Mouse (Mus musculus): ENCODE measurements at regions not wholly inside any gene's neighbourhood (a gene's known extent, or its start where the extent isn't known, plus 50 kb on each side); places are given as distances from the start of the nearest gene placed in this dataset.
A peak's percentile ranks its signal among the peaks of the same experiment; 100 is the strongest.

DNA sequence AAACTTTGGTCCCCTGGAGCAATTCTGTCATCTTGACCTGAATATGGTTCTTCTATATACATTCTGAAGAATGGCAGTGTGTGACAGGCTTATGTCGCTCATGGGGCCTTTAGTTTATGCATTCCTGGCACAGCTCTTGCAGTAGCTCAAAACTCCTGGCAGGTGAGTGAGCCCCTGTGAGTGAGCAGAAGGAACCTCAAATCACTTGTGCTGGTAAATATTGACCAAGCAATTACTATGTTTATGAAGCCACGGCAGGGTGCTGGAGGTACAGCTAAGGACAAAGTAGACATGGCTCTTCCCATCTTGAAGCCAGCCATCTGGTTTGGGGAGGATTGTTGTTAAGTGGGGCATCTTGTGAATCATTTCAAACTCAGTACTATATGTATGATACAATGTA, 79.1 kb upstream of the Klf9 start:
- Histone ChIP-seq H3K27me3 (ENCODE audit: control insufficient read depth, insufficient read depth, low read length) (no peaks in the 10 kb centered on the region), H3K4me2 (ENCODE audit: low read depth, low read length) (no peak overlapping the region), H3K9ac (ENCODE audit: low read length) (no peak overlapping the region), H3K4me1 (ENCODE audit: control insufficient read depth, insufficient read depth, low read length) (peaks cover 19% of the 10 kb centered on the region), H3K27ac (ENCODE audit: low read length) (0 out of 2 replicates have a peak overlapping the region, but pooled peaks have one; percentile 10), H3K9me3 (replicated peaks; ENCODE audit: control insufficient read depth, low read length) (no peaks in the 10 kb centered on the region), H3K4me3 (replicated peaks; ENCODE audit: low read length) (no peak overlapping the region), H3K36me3 (ENCODE audit: control insufficient read depth, insufficient read depth, low read length) (no peaks in the 10 kb centered on the region)
- WGBS: 40% methylated on average over 2 of the region's 2 CpGs
- no peak for ATAC-seq (ENCODE audit: insufficient read depth, low FRiP score)

DNA sequence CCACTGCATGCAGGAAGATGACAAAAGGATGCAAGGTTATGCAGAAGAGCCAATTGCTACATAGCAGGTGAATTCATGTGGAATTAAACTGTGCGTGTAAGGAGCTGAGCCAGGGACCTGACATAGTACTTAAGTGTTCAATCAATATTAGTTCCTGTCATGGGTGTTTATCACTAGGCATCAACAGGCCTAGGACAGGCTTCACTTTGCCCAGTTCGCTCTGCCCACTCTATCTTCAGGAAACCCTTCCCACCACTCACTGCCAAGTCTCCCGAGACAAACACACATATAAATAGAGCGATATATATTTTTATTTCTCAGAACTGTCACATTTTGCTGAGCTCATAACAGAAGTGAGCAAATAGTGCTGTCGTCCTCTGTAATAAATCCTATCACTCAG, 78.2 kb upstream of the Klf9 start:
- Histone ChIP-seq H3K9me3 (replicated peaks; ENCODE audit: control insufficient read depth, low read length) (no peaks in the 10 kb centered on the region), H3K4me2 (ENCODE audit: low read depth, low read length) (no peak overlapping the region), H3K27ac (ENCODE audit: low read length) (no peak overlapping the region), H3K4me3 (replicated peaks; ENCODE audit: low read length) (no peak overlapping the region), H3K36me3 (ENCODE audit: control insufficient read depth, insufficient read depth, low read length) (no peaks in the 10 kb centered on the region), H3K27me3 (ENCODE audit: control insufficient read depth, insufficient read depth, low read length) (no peaks in the 10 kb centered on the region), H3K4me1 (ENCODE audit: control insufficient read depth, insufficient read depth, low read length) (peaks cover 14% of the 10 kb centered on the region), H3K9ac (ENCODE audit: low read length) (no peak overlapping the region)
- ATAC-seq (ENCODE audit: insufficient read depth, low FRiP score): no peak
- 70% methylated on average over 5 of the region's 5 CpGs for WGBS

DNA sequence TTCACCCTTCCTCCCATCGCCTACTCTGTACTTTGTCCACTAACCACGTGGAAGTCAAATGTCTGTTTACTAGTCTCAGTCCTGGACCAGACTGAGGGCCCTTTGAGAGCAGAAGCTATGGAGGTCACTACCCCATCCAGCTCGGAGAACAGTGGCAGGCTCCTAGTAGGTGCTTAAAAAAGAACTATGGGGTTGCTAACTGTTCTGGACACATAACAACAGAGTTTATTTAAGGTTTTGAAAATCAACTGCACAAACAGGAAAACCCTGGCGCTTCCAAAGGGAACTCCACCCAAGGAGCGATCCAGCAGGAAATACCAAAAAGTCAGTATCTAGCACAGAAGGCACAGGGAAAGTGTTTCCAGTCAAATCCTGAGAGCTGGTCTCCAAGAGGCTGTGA, 75.5 kb upstream of the Klf9 start:
- no peaks in the 10 kb centered on the region for H3K27me3 ChIP-seq (ENCODE audit: control insufficient read depth, insufficient read depth, low read length)
- no peak overlapping the region for H3K4me2 ChIP-seq (ENCODE audit: low read depth, low read length)
- H3K27ac ChIP-seq (ENCODE audit: low read length): no peak overlapping the region
- no peak overlapping the region for H3K4me3 ChIP-seq (replicated peaks; ENCODE audit: low read length)
- peaks cover 4% of the 10 kb centered on the region; the same call in 1 of the 2 replicates for H3K4me1 ChIP-seq (ENCODE audit: control insufficient read depth, insufficient read depth, low read length)
- 70% methylated on average over 5 of the region's 5 CpGs for WGBS
- H3K9me3 ChIP-seq (replicated peaks; ENCODE audit: control insufficient read depth, low read length): no peaks in the 10 kb centered on the region
- H3K36me3 ChIP-seq (ENCODE audit: control insufficient read depth, insufficient read depth, low read length): no peaks in the 10 kb centered on the region
- H3K9ac ChIP-seq (ENCODE audit: low read length): no peak overlapping the region
- no peak for ATAC-seq (ENCODE audit: insufficient read depth, low FRiP score)

DNA sequence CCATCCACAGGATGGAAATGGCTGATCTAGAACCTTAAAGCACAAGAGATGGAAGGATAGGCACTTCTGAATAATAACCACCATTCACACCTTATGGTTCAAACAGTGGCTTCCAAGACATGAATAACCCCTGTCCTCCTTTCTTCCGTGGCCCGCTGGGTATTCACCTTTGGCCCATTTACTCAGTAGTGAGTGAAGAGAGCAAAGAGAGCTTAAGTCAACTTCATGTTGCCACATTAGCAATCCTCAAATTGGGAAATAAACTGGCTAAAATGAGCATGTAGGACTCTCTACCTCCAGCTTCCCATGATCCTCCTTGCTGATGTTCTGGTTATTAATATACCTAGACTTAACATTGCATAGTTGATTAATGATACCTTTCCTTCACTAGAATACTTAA, 74.3 kb upstream of the Klf9 start:
- H3K9ac ChIP-seq (ENCODE audit: low read length): no peak overlapping the region
- no peak overlapping the region for H3K4me3 ChIP-seq (replicated peaks; ENCODE audit: low read length)
- ATAC-seq (ENCODE audit: insufficient read depth, low FRiP score): no peak
- H3K27me3 ChIP-seq (ENCODE audit: control insufficient read depth, insufficient read depth, low read length): no peaks in the 10 kb centered on the region
- no peak overlapping the region for H3K4me2 ChIP-seq (ENCODE audit: low read depth, low read length)
- no peak overlapping the region for H3K27ac ChIP-seq (ENCODE audit: low read length)
- H3K4me1 ChIP-seq (ENCODE audit: control insufficient read depth, insufficient read depth, low read length): no peaks in the 10 kb centered on the region
- 90% methylated on average over 2 of the region's 2 CpGs for WGBS
- H3K36me3 ChIP-seq (ENCODE audit: control insufficient read depth, insufficient read depth, low read length): no peaks in the 10 kb centered on the region
- no peaks in the 10 kb centered on the region for H3K9me3 ChIP-seq (replicated peaks; ENCODE audit: control insufficient read depth, low read length)

DNA sequence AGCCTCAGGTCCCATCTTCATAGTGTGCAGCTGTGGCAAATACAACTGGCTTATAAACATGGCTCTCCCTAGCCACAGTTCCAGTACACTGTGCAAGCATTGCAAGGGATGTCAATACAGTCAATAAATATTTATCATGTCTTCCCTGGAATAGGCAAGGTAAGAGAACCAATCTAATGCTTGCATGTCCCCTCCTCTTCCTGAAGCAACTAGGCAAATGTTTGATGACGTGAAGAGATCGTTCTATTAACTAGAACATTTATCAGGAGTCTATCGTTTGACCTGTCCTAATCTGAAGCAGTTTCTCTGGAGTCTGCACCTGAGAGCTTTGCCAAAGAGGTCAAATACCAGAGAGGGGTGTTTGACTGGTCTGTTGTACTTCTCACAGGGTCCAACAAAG, 72.4 kb upstream of the Klf9 start:
- Histone ChIP-seq H3K4me3 (replicated peaks; ENCODE audit: low read length) (no peak overlapping the region), H3K27me3 (ENCODE audit: control insufficient read depth, insufficient read depth, low read length) (no peaks in the 10 kb centered on the region), H3K4me1 (ENCODE audit: control insufficient read depth, insufficient read depth, low read length) (no peaks in the 10 kb centered on the region), H3K9ac (ENCODE audit: low read length) (no peak overlapping the region), H3K36me3 (ENCODE audit: control insufficient read depth, insufficient read depth, low read length) (no peaks in the 10 kb centered on the region), H3K4me2 (ENCODE audit: low read depth, low read length) (no peak overlapping the region), H3K9me3 (replicated peaks; ENCODE audit: control insufficient read depth, low read length) (no peaks in the 10 kb centered on the region), H3K27ac (ENCODE audit: low read length) (no peak overlapping the region)
- ATAC-seq (ENCODE audit: insufficient read depth, low FRiP score): no peak
- 54% methylated on average over 3 of the region's 3 CpGs for WGBS

DNA sequence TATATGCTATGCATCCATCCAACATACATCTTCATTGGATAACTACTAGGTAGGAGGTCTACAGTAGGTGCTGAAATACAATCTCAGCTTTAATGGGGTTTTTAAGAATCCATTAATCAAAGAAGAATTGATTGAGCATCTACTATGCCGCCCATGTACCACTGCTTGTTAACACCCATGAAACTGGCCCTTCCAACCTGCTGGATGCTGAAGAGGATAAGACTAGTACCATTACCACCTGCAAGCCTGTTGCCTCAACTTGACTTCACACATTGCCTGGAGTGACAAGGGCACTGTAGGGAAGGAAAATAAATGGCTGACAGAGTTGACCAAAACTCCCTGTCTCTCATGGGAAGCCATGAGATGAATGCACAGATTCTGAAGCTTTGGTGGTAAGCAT, 71.4 kb upstream of the Klf9 start:
- no peaks in the 10 kb centered on the region for H3K4me1 ChIP-seq (ENCODE audit: control insufficient read depth, insufficient read depth, low read length)
- H3K9ac ChIP-seq (ENCODE audit: low read length): no peak overlapping the region
- no peak overlapping the region for H3K4me2 ChIP-seq (ENCODE audit: low read depth, low read length)
- H3K36me3 ChIP-seq (ENCODE audit: control insufficient read depth, insufficient read depth, low read length): no peaks in the 10 kb centered on the region
- no peaks in the 10 kb centered on the region for H3K27me3 ChIP-seq (ENCODE audit: control insufficient read depth, insufficient read depth, low read length)
- no peak for ATAC-seq (ENCODE audit: insufficient read depth, low FRiP score)
- no peak overlapping the region for H3K27ac ChIP-seq (ENCODE audit: low read length)
- H3K4me3 ChIP-seq (replicated peaks; ENCODE audit: low read length): no peak overlapping the region
- H3K9me3 ChIP-seq (replicated peaks; ENCODE audit: control insufficient read depth, low read length): no peaks in the 10 kb centered on the region
- WGBS: 79% methylated on average over 1 of the region's 1 CpGs

DNA sequence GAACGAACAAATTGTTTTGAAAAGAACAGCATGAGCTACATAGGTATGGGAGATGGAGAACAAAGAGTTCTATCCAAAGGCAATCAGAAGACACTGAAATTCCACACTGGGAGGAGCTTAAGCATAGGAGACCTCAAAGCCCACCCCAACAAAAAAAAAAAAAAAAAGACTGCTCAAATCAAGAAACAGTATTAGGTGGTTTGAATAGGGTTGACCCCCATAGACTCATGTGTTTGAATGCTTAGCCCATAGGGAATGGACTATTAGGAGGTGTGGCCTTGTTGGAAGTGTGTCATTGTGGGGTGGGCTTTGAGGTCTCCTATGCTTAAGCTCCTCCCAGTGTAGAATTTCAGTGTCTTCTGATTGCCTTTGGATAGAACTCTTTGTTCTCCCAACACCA, 70.0 kb upstream of the Klf9 start:
- WGBS: 100% methylated on average over 1 of the region's 1 CpGs

DNA sequence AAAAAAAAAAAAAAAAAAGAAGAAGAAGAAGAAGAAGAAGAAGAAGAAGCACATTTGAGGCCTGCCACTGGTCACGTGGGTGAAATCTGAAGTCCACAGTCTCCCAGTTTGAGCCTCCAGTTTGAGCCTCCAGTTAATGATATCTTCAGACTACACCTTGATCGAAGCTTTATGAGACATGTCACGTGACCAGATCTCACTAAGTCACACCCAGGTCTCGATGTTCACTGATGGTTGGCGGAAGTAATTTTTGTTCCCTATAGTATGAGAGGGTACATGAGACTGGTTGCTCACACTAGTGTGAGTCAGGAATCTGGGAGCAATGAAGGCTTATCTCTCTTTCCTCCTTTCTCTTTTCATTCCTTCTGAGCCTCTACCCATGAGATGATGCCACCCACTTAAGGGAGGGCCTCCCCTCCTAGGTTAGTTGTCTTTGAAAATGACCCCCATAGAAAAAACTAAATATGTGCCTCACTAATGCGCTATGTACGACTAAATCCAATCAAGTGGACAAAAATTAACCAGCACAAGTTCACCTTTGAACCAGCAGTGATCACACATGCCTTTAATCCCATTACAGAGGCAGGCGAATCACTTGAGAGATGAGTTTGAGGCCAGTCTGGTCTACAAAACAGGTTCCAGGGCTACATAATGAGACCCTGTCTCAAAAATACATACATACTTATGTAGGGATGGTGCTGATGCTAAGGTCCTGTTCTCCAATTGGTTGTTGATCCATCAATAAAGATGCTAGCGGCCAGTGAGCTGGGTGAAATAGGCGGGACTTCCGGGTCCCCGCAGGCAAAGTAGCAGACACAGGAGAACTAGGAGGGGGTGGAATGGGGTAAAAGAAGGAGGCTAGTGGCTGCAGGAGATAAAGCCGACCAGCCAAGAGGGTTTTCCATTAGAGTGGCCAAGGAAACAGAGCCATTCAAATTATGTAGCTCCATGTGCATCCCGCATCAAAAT, 66.1 kb upstream of the Klf9 start:
- 88% methylated on average over 14 of the region's 14 CpGs for WGBS
- ATAC-seq (ENCODE audit: insufficient read depth, low FRiP score): no peak
- H3K4me1 ChIP-seq (ENCODE audit: control insufficient read depth, insufficient read depth, low read length): no peaks in the 10 kb centered on the region
- no peak overlapping the region for H3K4me2 ChIP-seq (ENCODE audit: low read depth, low read length)
- no peak overlapping the region for H3K9ac ChIP-seq (ENCODE audit: low read length)
- no peaks in the 10 kb centered on the region for H3K27me3 ChIP-seq (ENCODE audit: control insufficient read depth, insufficient read depth, low read length)
- H3K9me3 ChIP-seq (replicated peaks; ENCODE audit: control insufficient read depth, low read length): no peaks in the 10 kb centered on the region
- no peak overlapping the region for H3K4me3 ChIP-seq (replicated peaks; ENCODE audit: low read length)
- no peaks in the 10 kb centered on the region for H3K36me3 ChIP-seq (ENCODE audit: control insufficient read depth, insufficient read depth, low read length)
- H3K27ac ChIP-seq (ENCODE audit: low read length): no peak overlapping the region

More for the DNA sequence above, 70.0 kb upstream of the Klf9 start:
- Histone ChIP-seq H3K27me3 (ENCODE audit: control insufficient read depth, insufficient read depth, low read length) (no peaks in the 10 kb centered on the region), H3K36me3 (ENCODE audit: control insufficient read depth, insufficient read depth, low read length) (no peaks in the 10 kb centered on the region), H3K4me2 (ENCODE audit: low read depth, low read length) (no peak overlapping the region), H3K4me3 (replicated peaks; ENCODE audit: low read length) (no peak overlapping the region), H3K27ac (ENCODE audit: low read length) (no peak overlapping the region), H3K9me3 (replicated peaks; ENCODE audit: control insufficient read depth, low read length) (no peaks in the 10 kb centered on the region), H3K9ac (ENCODE audit: low read length) (no peak overlapping the region), H3K4me1 (ENCODE audit: control insufficient read depth, insufficient read depth, low read length) (no peaks in the 10 kb centered on the region)
- no peak for ATAC-seq (ENCODE audit: insufficient read depth, low FRiP score)

DNA sequence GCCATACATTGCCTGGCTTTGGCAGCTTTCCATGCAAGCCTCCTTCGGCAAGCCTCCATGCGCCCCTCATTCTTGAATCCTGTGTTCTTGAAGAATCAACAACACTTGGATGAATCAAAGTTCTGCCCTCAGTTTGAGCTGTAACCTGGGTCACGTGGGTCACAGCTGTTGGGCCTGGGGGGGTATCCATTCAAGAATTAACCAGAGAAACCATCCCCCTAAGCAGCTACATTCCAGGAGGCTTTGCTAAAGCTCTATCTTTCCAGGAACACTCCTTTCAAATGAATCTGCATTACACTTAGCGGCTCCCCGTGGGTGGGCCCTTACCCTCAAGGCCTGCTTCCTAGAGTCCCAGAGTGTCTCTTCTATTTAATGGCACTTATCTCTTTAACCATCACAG, 65.2 kb upstream of the Klf9 start:
- Histone ChIP-seq H3K27me3 (ENCODE audit: control insufficient read depth, insufficient read depth, low read length) (no peaks in the 10 kb centered on the region), H3K4me3 (replicated peaks; ENCODE audit: low read length) (no peak overlapping the region), H3K4me2 (ENCODE audit: low read depth, low read length) (no peak overlapping the region), H3K27ac (ENCODE audit: low read length) (no peak overlapping the region), H3K9ac (ENCODE audit: low read length) (no peak overlapping the region), H3K9me3 (replicated peaks; ENCODE audit: control insufficient read depth, low read length) (no peaks in the 10 kb centered on the region), H3K4me1 (ENCODE audit: control insufficient read depth, insufficient read depth, low read length) (no peaks in the 10 kb centered on the region), H3K36me3 (ENCODE audit: control insufficient read depth, insufficient read depth, low read length) (no peaks in the 10 kb centered on the region)
- ATAC-seq (ENCODE audit: insufficient read depth, low FRiP score): no peak
- 41% methylated on average over 5 of the region's 5 CpGs for WGBS

Measured in stomach, embryonic 16.5 days (tissue).